Mouse (Mus musculus) lung, embryonic 14.5 days (tissue): ENCODE measurements around the gene Shroom1. TPM values are rescaled to one million over a fixed set of nuclear protein-coding genes. Genes with fewer than 3 reads are reported as not detected.
A peak's percentile ranks its signal among the peaks of the same experiment; 100 is the strongest.

Experiments
- ATAC-seq: fragments of 200-750 bp; cut with Nextera tagmentation; 2 replicates; pipeline ENCODE4 v1.8.0; 2017; ENCODE audit warnings: mild to moderate bottlenecking, moderate TSS enrichment, moderate library complexity; ENCODE audit not compliant: insufficient read depth
- DNase-seq: peaks from one replicate; pipeline ENCODE4 v3.0.0-alpha.2; 2015
- H3K27ac ChIP-seq: fragments of 300-500 bp; sonication (generic); 2 replicates; pipeline ENCODE4 v1.5.1; 2014; ENCODE audit warnings: low read depth, mild to moderate bottlenecking, moderate library complexity
- H3K27me3 ChIP-seq: fragments of 300-500 bp; sonication (generic); 2 replicates; pipeline ENCODE4 v1.6.1; 2014; ENCODE audit warnings: low read length, control low read depth; ENCODE audit not compliant: insufficient read depth
- H3K36me3 ChIP-seq: fragments of 300-500 bp; sonication (generic); 2 replicates; pipeline ENCODE4 v1.6.1; 2014; ENCODE audit warnings: control low read depth; ENCODE audit not compliant: insufficient read depth
- H3K4me1 ChIP-seq: fragments of 300-500 bp; sonication (generic); 2 replicates; pipeline ENCODE4 v1.6.1; 2014; ENCODE audit warnings: antibody characterized with exemption, control low read depth; ENCODE audit not compliant: insufficient read depth
- H3K4me2 ChIP-seq: fragments of 300-500 bp; sonication (generic); 2 replicates; pipeline ENCODE4 v1.6.1; 2014; ENCODE audit warnings: mild to moderate bottlenecking
- H3K4me3 ChIP-seq: fragments of 300-500 bp; sonication (generic); 2 replicates; pipeline ENCODE4 v1.5.1; 2014; ENCODE audit warnings: low read depth, low read length
- H3K9ac ChIP-seq: fragments of 300-500 bp; sonication (generic); 2 replicates; pipeline ENCODE4 v1.6.1; 2014
- H3K9me3 ChIP-seq: fragments of 300-500 bp; sonication (generic); 2 replicates; pipeline ENCODE4 v1.6.1; 2016; ENCODE audit warnings: low read depth, low read length, control low read depth
- CTCF ChIP-seq: IDR thresholded peaks from 2 replicates; pipeline ENCODE4 v1.5.1; 2016; ENCODE audit warnings: antibody characterized with exemption, low read depth
- WGBS: fragments of 180-500 bp; shearing (Covaris S2); extraction: QIAGEN DNeasy Blood & Tissue Kit; methylation state at CpG from one replicate; pipeline ENCODE4 v1.1.7; 2014; 5-methylcytosine and 5-hydroxymethylcytosine counted together
- polyA plus RNA-seq: library from polyadenylated mRNA; unstranded; fragments of >200 nt; fragmentation: Nextera tagmentation; extraction: Ambion mirVana; gene quantifications from 2 replicates; pipeline ENCODE4 v1.2.1, GENCODE M21; 2014

Gene Shroom1
- polyA plus RNA-seq, 1 experiment from 2014 or later: 2.4 TPM

GRCm38 (mm10) chr11:53457372-53457954, 458 bp downstream of the Shroom1 start:
- 6% methylated on average over 29 of the region's 29 CpGs for WGBS
- peak overlapping the region; percentile 57 for H3K9ac ChIP-seq
- H3K4me1 ChIP-seq: no peaks in the 10 kb centered on the region
- H3K9me3 ChIP-seq: no peaks in the 10 kb centered on the region
- peaks cover 19% of the 10 kb centered on the region for H3K27me3 ChIP-seq
- ATAC-seq (peak; percentile 48; the same call in 1 of the 2 replicates), DNase-seq (peak; percentile 46)
- peak overlapping the region; percentile 89 for H3K4me2 ChIP-seq
- peak overlapping the region; percentile 54 for H3K4me3 ChIP-seq
- peak; percentile 53 for TF ChIP-seq CTCF
- no peak overlapping the region for H3K27ac ChIP-seq
- no peaks in the 10 kb centered on the region for H3K36me3 ChIP-seq

DNA sequence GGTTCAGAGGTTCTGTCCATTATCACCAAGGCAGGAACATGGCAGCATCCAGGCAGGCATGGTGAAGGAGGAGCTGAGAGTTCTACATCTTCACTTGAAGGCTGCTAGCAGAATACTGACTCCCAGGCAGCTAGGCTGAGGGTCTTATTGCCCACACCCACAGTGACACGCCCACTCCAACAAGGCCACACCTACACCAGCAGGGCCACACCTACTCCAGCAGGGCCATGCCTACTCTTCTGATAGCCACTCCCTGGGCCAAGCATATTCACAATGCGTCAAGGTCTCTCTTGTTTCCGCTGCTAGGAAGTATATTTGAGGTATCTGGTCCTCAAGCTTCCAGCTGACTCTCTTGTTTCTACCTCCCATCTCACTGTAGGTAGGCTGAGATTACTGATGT, 2.0 kb downstream of the Shroom1 start:
- Histone ChIP-seq H3K4me1 (no peaks in the 10 kb centered on the region), H3K27me3 (peaks cover 35% of the 10 kb centered on the region), H3K9me3 (no peaks in the 10 kb centered on the region), H3K27ac (no peak overlapping the region), H3K9ac (no peak overlapping the region), H3K36me3 (no peaks in the 10 kb centered on the region), H3K4me2 (no peak overlapping the region), H3K4me3 (no peak overlapping the region)
- no peak for TF ChIP-seq CTCF
- DNase-seq: no peak
- no peak for ATAC-seq
- WGBS: 63% methylated on average over 3 of the region's 3 CpGs

DNA sequence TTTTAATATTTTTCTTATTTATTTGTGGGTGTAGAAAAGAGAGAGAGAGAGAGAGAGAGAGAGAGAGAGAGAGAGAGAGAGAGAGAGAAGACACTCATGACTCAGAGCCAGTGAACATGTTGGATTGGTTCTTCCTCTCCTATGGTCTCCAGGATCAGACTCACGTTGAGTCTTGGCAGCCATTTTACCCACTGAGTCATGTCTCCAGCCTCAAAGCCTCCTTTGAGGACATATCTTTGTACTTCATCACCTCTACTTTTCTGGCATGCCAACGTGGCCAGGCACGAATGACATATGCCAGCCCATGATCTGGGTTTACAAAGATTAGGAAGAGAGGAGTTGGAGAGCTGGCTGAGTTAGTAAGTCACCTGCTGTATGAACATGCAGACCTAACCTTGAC, 3.2 kb downstream of the Shroom1 start:
- no peak overlapping the region for H3K4me2 ChIP-seq
- H3K27me3 ChIP-seq: peaks cover 47% of the 10 kb centered on the region
- H3K9ac ChIP-seq: no peak overlapping the region
- H3K4me1 ChIP-seq: no peaks in the 10 kb centered on the region
- no peaks in the 10 kb centered on the region for H3K9me3 ChIP-seq
- H3K4me3 ChIP-seq: no peak overlapping the region
- 67% methylated on average over 3 of the region's 3 CpGs for WGBS
- no peak for TF ChIP-seq CTCF
- no peak for DNase-seq
- no peaks in the 10 kb centered on the region for H3K36me3 ChIP-seq
- no peak overlapping the region for H3K27ac ChIP-seq
- no peak for ATAC-seq

DNA sequence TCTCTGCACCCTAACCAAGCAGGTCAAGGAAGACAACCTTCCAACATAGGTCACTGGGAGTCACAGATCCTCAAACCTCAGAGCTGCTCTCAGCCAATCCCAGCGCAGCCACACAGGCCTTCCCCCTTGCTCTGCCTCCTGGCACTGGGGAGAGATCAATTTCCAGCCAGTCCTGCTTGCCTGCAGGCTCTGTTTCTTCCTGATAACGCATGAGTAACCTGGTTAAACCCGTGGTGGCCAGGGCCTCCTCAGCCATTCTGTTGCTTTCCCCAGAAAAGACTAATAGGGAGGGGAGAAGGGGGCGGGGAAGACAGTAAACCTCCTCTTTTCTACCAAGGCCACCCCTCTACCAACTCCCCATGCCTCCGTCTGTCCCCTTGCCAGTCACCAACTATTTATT, 4.7 kb downstream of the Shroom1 start:
- Histone ChIP-seq H3K4me3 (no peak overlapping the region), H3K27me3 (peaks cover 60% of the 10 kb centered on the region), H3K4me1 (peaks cover 4% of the 10 kb centered on the region; the same call in 1 of the 2 replicates), H3K27ac (no peak overlapping the region), H3K9me3 (no peaks in the 10 kb centered on the region), H3K36me3 (no peaks in the 10 kb centered on the region), H3K9ac (no peak overlapping the region), H3K4me2 (no peak overlapping the region)
- whole genome bisulfite sequencing: 25% methylated on average over 5 of the region's 5 CpGs
- TF ChIP-seq CTCF: no peak
- DNase-seq: no peak
- ATAC-seq: no peak

DNA sequence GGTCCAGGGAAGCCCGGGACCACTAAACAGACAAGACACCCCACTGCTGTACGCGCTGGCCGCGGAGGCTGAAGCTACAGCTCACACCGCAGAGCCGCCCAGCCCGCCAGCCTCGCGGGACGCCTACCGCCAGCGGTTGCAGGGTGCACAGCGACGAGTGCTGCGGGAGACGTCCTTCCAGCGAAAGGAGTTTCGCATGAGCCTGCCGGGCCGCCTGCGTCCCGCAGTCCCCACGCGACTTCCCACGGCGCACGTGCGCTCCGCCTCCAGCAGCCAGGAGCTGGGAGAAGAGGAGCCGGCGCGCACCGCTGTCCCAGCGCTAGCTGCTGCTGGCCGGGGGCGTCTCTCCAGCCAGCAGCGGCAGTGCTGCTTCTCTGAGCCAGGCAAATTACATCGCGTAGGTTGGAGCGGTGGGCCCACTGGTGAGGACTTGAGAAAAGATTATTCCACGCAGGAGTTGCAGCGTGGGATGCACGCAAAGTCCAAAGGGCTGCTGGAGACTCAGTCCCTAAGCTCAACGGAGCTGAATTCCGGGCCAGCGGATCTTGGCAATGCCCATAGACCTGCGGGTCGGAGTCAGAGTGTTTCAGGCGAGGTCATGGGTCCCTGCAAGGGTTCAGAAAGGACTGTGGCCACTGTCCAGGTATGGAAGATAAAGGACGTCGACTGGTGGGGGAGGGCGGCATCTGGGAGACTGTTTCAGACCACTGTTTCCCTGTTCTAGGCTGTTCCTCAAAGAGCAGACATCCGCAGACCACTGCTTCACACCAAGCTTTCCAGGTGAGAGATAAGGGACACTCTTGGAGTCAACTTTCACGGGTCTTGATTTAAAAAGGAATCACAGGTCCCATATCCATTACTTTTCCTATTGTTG, 6.8 kb downstream of the Shroom1 start:
- ATAC-seq (0 out of 2 replicates have a peak, but pooled peaks have one; percentile 14), DNase-seq (peak; percentile 56)
- WGBS: 5% methylated on average over 55 of the region's 55 CpGs
- H3K4me3 ChIP-seq: peak overlapping the region; percentile 44
- no peaks in the 10 kb centered on the region for H3K9me3 ChIP-seq
- no peak for TF ChIP-seq CTCF
- peaks cover 62% of the 10 kb centered on the region for H3K27me3 ChIP-seq
- H3K27ac ChIP-seq: no peak overlapping the region
- no peaks in the 10 kb centered on the region for H3K36me3 ChIP-seq
- H3K4me2 ChIP-seq: peak overlapping the region; percentile 82
- peaks cover 4% of the 10 kb centered on the region; the same call in 1 of the 2 replicates for H3K4me1 ChIP-seq
- peak overlapping the region; percentile 38; the same call in 1 of the 2 replicates for H3K9ac ChIP-seq

DNA sequence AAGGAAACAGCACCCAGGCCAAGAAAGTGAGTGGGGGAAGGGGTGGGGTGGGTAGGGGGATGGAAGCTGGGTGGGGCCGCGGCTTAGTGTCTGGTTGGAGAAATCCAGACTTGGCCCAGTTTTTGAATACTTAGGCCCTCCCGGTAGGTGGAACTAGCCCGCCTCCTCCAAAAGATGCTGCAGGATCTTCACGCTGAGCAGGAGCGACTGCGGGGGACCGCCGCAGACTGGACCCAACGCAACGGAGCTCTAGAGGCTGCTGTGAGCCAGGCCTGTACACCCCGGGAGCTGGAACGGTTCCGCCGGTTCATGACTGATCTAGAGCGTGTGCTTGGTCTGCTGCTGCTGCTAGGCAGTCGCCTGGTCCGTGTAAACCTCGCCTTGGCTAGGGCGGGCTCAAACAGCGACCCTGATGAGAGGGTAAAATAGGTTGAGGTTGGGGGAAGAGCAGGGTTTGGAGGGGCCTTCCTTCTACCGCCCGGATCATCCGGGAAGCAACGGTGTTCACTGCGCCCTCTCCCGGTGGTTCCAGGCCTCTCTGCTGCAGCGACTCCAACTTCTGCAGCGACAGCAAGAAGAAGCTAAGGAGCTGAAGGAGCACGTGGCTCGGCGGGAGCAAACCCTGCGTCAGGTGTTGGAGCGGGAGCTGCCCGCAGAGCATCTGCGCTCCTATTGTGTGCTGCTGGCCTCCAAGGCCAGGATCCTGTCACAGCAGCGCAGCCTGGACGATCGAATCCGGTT, 9.4 kb downstream of the Shroom1 start:
- Histone ChIP-seq H3K27ac (no peak overlapping the region), H3K4me2 (peak overlapping the region; percentile 65), H3K4me3 (peak overlapping the region; percentile 29), H3K4me1 (peaks cover 4% of the 10 kb centered on the region; the same call in 1 of the 2 replicates), H3K27me3 (peaks cover 75% of the 10 kb centered on the region), H3K36me3 (no peaks in the 10 kb centered on the region), H3K9me3 (no peaks in the 10 kb centered on the region), H3K9ac (peak overlapping the region; percentile 48)
- ATAC-seq (peak; percentile 52; the same call in 1 of the 2 replicates), DNase-seq (peak; percentile 92)
- WGBS: 7% methylated on average over 40 of the region's 40 CpGs
- TF ChIP-seq CTCF: peak; percentile 88
